Mouse (Mus musculus) gastrocnemius, postnatal 25 days (tissue): ENCODE data around the gene Wasf2. TPM values are rescaled to one million over a fixed set of nuclear protein-coding genes. Genes with fewer than 3 reads are reported as not detected.
A peak's percentile ranks its signal among the peaks of the same experiment; 100 is the strongest.
"Not testable (repeated sequence)": the region's sequence is repeated elsewhere in the genome, so short reads cannot be mapped to it uniquely, and the experiment has no call there.

Experiments
- DNase-seq: peaks from one replicate; pipeline ENCODE4 v3.0.0; 2022
- total RNA-seq, 2 experiments: library from RNA; stranded (reverse); gene quantifications; 1 replicate in 1 of 2; 2 replicates in 1 of 2; pipeline ENCODE4 v1.2.3; 2021

Gene Wasf2
- total RNA-seq, 2 experiments from 2014 or later: 33.8 to 39.7 TPM

- not testable (repeated sequence) for DNase-seq
Measured at GRCm38 (mm10) chr4:133096671-133097070, 33.6 kb upstream of the Wasf2 start.

GRCm38 (mm10) chr4:133101751-133102150 is 28.6 kb upstream of the Wasf2 start:
- DNase-seq: no peak

GRCm38 (mm10) chr4:133103525-133104193 is 26.6 kb upstream of the Wasf2 start:
- no peak for DNase-seq

GRCm38 (mm10) chr4:133104194-133104569 is 26.1 kb upstream of the Wasf2 start:
- DNase-seq: no peak

- DNase-seq: no peak
Measured at GRCm38 (mm10) chr4:133106691-133107090, 23.6 kb upstream of the Wasf2 start.

GRCm38 (mm10) chr4:133107788-133108281 is 22.5 kb upstream of the Wasf2 start:
- peak; percentile 89 for DNase-seq

GRCm38 (mm10) chr4:133108481-133109334 is 21.6 kb upstream of the Wasf2 start:
- DNase-seq: peak; percentile 84

GRCm38 (mm10) chr4:133109335-133109801 is 20.9 kb upstream of the Wasf2 start:
- no peak for DNase-seq

- DNase-seq: no peak
Measured at GRCm38 (mm10) chr4:133112175-133112838, 18.0 kb upstream of the Wasf2 start.

- DNase-seq: peak; percentile 16
Measured at GRCm38 (mm10) chr4:133113351-133113882, 16.9 kb upstream of the Wasf2 start.

GRCm38 (mm10) chr4:133114762-133115161 is 15.5 kb upstream of the Wasf2 start:
- no peak for DNase-seq

- no peak for DNase-seq
Measured at GRCm38 (mm10) chr4:133115721-133116429, 14.4 kb upstream of the Wasf2 start.

GRCm38 (mm10) chr4:133116756-133117470 is 13.4 kb upstream of the Wasf2 start:
- DNase-seq: peak; percentile 67

- peak; percentile 93 for DNase-seq
Measured at GRCm38 (mm10) chr4:133117556-133118411, 12.5 kb upstream of the Wasf2 start.

GRCm38 (mm10) chr4:133118775-133119375 is 11.4 kb upstream of the Wasf2 start:
- no peak for DNase-seq

- no peak for DNase-seq
Measured at GRCm38 (mm10) chr4:133119579-133119978, 10.7 kb upstream of the Wasf2 start.

- peak; percentile 22 for DNase-seq
Measured at GRCm38 (mm10) chr4:133120833-133121321, 9.4 kb upstream of the Wasf2 start.

GRCm38 (mm10) chr4:133121416-133121815 is 8.9 kb upstream of the Wasf2 start:
- no peak for DNase-seq

GRCm38 (mm10) chr4:133121974-133122637 is 8.2 kb upstream of the Wasf2 start:
- DNase-seq: peak; percentile 16
